Mouse (Mus musculus) bone marrow, adult 2 months (tissue): ENCODE data around the gene Pcolce2.

Source experiments
- CTCF ChIP-seq: fragments of 200-500 bp; IDR thresholded peaks from 2 replicates; pipeline ENCODE4 v1.5.1; 2011; ENCODE audit warnings: low read length, control low read depth; ENCODE audit not compliant: control insufficient read depth, insufficient read depth
- POLR2A ChIP-seq: fragments of 200-500 bp; IDR thresholded peaks from 2 replicates; pipeline ENCODE4 v1.6.1; 2011; ENCODE audit warnings: low read depth, mild to moderate bottlenecking, control low read depth, low read length, borderline replicate concordance; ENCODE audit not compliant: control insufficient read depth

DNA sequence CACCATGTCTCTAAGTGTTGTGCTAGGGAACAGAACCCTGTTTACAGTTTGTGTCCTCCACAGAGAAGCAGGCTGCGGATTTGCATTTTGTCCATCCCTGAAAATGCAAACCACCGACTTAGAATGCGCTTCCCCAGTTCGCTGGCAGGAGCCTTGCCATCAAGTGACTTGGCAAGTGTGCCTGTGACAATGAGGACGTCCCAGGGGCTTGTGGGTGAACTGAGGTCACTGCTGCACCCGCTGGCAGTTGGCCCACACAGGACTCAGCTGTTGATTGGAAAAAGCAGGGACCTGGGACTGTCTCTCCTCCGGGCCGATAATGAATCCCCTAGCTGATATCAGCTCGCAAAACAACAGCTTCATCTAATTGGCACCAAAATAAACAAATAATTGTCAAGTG, 30.4 kb downstream of the Pcolce2 start:
- no peak for TF ChIP-seq POLR2A
- TF ChIP-seq CTCF = no peak
